Mouse (Mus musculus): ENCODE measurements around the gene Kcnt2. TPM values are rescaled to one million over a fixed set of nuclear protein-coding genes. Genes with fewer than 3 reads are reported as not detected.

Kcnt2 gene
- polyA plus RNA-seq, 1 experiment, result not detected

DNA sequence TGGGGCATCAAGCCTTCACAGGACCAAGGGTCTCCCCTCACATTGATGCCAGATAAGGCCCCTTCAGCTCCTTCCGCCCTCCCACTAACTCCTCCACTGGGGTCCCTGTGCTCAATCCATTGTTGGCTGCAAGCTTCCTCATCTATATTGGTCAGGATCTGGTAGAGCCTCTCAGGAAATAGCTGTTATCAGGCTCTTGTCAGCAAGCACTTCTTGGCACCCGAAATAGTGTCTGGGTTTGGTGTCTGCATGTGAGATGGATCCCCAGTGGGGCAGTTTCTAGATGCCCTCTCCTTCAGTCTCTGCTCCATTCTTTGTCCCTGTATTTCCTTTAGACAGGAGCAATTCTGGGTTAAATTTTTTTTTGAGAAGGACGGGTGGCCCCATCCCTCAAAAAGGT is 79.1 kb downstream of the Kcnt2 start:
- H3K4me3 ChIP-seq (replicated peaks; ENCODE audit: control insufficient read depth, low read depth, low read length), result no peak overlapping the region
- no peak overlapping the region for H3K27ac ChIP-seq (ENCODE audit: control insufficient read depth, insufficient read depth, low read depth, low read length, poor library complexity)
- H3K4me1 ChIP-seq (ENCODE audit: control insufficient read depth, insufficient read depth, low read length), result no peaks in the 10 kb centered on the region
- 71% methylated on average over 3 of the region's 3 CpGs for WGBS
- TF ChIP-seq POLR2A (IDR thresholded peaks at IDR 0.05; ENCODE audit: borderline replicate concordance, control insufficient read depth, low read depth, low read length) (no peak), CTCF (IDR thresholded peaks at IDR 0.05; ENCODE audit: control insufficient read depth, insufficient read depth, low read length) (no peak)

DNA sequence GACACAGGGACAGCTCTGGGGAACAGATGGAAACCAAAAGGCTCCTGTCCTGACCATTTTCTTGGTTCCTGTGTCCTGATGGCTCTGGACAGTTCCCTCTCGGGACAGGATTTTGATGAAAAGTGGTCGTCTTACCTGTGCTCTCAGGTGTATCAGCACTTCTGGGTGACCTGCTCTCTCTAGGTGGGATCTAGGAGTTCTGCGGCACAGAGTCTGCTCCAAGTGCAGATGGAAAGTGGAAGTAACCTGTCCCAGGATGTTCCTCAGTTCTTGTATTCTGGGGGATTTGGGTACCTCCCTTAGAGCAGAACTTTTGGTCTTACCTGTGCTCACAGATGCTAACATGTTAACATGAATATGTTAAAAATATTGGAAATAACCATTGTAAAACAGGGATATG is 80.8 kb downstream of the Kcnt2 start:
- no peak overlapping the region for H3K27ac ChIP-seq (ENCODE audit: control insufficient read depth, insufficient read depth, low read depth, low read length, poor library complexity)
- no peak overlapping the region for H3K4me3 ChIP-seq (replicated peaks; ENCODE audit: control insufficient read depth, low read depth, low read length)
- no peak for TF ChIP-seq POLR2A (IDR thresholded peaks at IDR 0.05; ENCODE audit: borderline replicate concordance, control insufficient read depth, low read depth, low read length)
- no peak for TF ChIP-seq CTCF (IDR thresholded peaks at IDR 0.05; ENCODE audit: control insufficient read depth, insufficient read depth, low read length)
- 74% methylated on average over 3 of the region's 3 CpGs for WGBS
- H3K4me1 ChIP-seq (ENCODE audit: control insufficient read depth, insufficient read depth, low read length), result no peaks in the 10 kb centered on the region

- Histone ChIP-seq H3K4me3 (replicated peaks; ENCODE audit: control insufficient read depth, low read depth, low read length) (no peak overlapping the region), H3K4me1 (ENCODE audit: control insufficient read depth, insufficient read depth, low read length) (no peaks in the 10 kb centered on the region), H3K27ac (ENCODE audit: control insufficient read depth, insufficient read depth, low read depth, low read length, poor library complexity) (no peak overlapping the region)
- TF ChIP-seq CTCF (IDR thresholded peaks at IDR 0.05; ENCODE audit: control insufficient read depth, insufficient read depth, low read length), result no peak
- no peak for TF ChIP-seq POLR2A (IDR thresholded peaks at IDR 0.05; ENCODE audit: borderline replicate concordance, control insufficient read depth, low read depth, low read length)
- 63% methylated on average over 3 of the region's 3 CpGs for WGBS
These were observed 87.7 kb downstream of the Kcnt2 start for GRCm38 (mm10) chr1:140333702-140334101.

DNA sequence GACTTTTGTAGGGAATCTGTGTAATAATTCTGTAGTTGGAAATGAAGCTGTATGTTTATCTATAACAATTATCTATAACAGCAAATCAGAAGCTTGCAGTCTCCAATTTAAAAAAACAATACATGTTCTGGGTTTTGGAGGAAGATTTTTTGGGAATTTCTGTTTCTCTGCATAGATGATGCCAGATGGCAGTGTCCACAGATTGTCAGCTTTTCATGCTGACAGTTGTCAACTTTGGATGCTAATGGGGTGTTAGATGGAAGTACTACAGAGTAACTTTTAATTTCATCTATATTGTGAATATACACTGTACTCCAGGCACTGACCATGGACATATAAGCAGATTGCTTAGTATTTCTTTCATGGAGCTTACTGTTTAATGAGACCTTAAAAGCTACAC is 92.5 kb downstream of the Kcnt2 start:
- Histone ChIP-seq H3K27ac (ENCODE audit: control insufficient read depth, insufficient read depth, low read depth, low read length, poor library complexity) (no peak overlapping the region), H3K4me3 (replicated peaks; ENCODE audit: control insufficient read depth, low read depth, low read length) (no peak overlapping the region), H3K4me1 (ENCODE audit: control insufficient read depth, insufficient read depth, low read length) (no peaks in the 10 kb centered on the region)
- TF ChIP-seq CTCF (IDR thresholded peaks at IDR 0.05; ENCODE audit: control insufficient read depth, insufficient read depth, low read length), result no peak
- TF ChIP-seq POLR2A (IDR thresholded peaks at IDR 0.05; ENCODE audit: borderline replicate concordance, control insufficient read depth, low read depth, low read length), result no peak

GRCm38 (mm10) chr1:140339368-140339767 is 93.4 kb downstream of the Kcnt2 start:
- TF ChIP-seq POLR2A (IDR thresholded peaks at IDR 0.05; ENCODE audit: borderline replicate concordance, control insufficient read depth, low read depth, low read length) (no peak), CTCF (IDR thresholded peaks at IDR 0.05; ENCODE audit: control insufficient read depth, insufficient read depth, low read length) (no peak)
- no peak overlapping the region for H3K27ac ChIP-seq (ENCODE audit: control insufficient read depth, insufficient read depth, low read depth, low read length, poor library complexity)
- 59% methylated on average over 4 of the region's 4 CpGs for WGBS
- no peak overlapping the region for H3K4me3 ChIP-seq (replicated peaks; ENCODE audit: control insufficient read depth, low read depth, low read length)
- no peaks in the 10 kb centered on the region for H3K4me1 ChIP-seq (ENCODE audit: control insufficient read depth, insufficient read depth, low read length)

DNA sequence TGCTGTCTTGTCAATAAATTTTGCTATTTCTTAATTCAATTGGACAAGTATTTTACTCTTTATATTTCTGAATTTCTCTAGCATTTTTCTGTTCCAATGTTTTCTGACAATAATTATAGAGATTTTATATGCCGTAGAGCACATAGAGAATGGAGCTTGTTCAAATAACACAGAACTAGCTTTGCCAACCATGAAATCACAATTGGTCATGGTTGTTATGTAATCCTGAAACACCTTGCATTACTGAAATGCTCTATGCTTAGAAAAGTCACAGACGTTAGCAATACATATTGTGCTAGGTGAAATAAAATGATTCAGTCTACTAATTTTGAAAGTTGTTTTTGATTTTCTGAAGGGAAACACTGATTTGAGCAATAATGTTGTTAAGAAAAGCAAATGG is 118.8 kb downstream of the Kcnt2 start:
- WGBS, result 80% methylated on average over 2 of the region's 2 CpGs
- Histone ChIP-seq H3K4me3 (replicated peaks; ENCODE audit: control insufficient read depth, low read depth, low read length) (no peak overlapping the region), H3K27ac (ENCODE audit: control insufficient read depth, insufficient read depth, low read depth, low read length, poor library complexity) (no peak overlapping the region), H3K4me1 (ENCODE audit: control insufficient read depth, insufficient read depth, low read length) (no peaks in the 10 kb centered on the region)
- TF ChIP-seq POLR2A (IDR thresholded peaks at IDR 0.05; ENCODE audit: borderline replicate concordance, control insufficient read depth, low read depth, low read length), result no peak
- TF ChIP-seq CTCF (IDR thresholded peaks at IDR 0.05; ENCODE audit: control insufficient read depth, insufficient read depth, low read length), result no peak

DNA sequence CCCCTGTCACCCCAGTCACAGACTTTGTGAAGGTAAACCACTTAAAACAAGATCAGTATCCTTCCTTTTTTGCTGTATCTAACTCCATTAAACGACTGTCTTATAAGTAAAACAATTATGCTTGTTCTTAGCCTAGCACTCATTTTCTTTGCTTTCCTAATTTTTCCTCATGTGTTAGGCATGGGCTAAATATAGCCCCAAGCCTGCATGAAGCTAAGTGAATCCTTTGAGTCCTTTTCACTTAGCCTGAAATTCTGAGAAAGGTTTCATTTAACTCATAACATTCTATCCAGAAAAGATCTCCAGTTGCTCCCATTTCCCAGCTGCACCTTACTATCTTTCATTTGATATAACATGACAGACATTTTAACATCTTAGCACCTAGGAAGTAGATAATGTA is 127.6 kb downstream of the Kcnt2 start:
- H3K27ac ChIP-seq (ENCODE audit: control insufficient read depth, insufficient read depth, low read depth, low read length, poor library complexity), result no peak overlapping the region
- no peak for TF ChIP-seq CTCF (IDR thresholded peaks at IDR 0.05; ENCODE audit: control insufficient read depth, insufficient read depth, low read length)
- TF ChIP-seq POLR2A (IDR thresholded peaks at IDR 0.05; ENCODE audit: borderline replicate concordance, control insufficient read depth, low read depth, low read length), result no peak
- WGBS, result 57% methylated on average over 1 of the region's 1 CpGs
- H3K4me3 ChIP-seq (replicated peaks; ENCODE audit: control insufficient read depth, low read depth, low read length), result no peak overlapping the region
- H3K4me1 ChIP-seq (ENCODE audit: control insufficient read depth, insufficient read depth, low read length), result no peaks in the 10 kb centered on the region

DNA sequence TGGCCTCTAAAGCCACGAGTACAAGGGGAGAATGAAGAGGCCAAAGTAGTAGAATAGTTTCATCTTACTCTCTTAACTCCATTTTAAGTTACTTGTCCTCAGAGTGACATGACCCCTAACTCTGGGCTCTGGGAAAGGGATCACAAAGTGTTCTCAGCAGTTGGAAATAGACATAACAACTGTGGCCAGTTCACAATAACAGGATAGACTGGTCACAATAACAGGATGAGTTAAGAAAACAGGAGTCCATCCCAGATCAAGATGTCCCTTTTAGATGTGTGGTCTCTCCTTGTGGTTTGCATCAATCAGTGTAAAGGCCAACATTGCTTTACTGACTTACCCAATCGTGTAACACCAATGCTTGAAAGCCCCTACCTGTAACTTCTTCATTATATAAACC is 132.8 kb downstream of the Kcnt2 start:
- Histone ChIP-seq H3K4me1 (ENCODE audit: control insufficient read depth, insufficient read depth, low read length) (no peaks in the 10 kb centered on the region), H3K4me3 (replicated peaks; ENCODE audit: control insufficient read depth, low read depth, low read length) (no peak overlapping the region), H3K27ac (ENCODE audit: control insufficient read depth, insufficient read depth, low read depth, low read length, poor library complexity) (no peak overlapping the region)
- 35% methylated on average over 2 of the region's 2 CpGs for WGBS
- no peak for TF ChIP-seq POLR2A (IDR thresholded peaks at IDR 0.05; ENCODE audit: borderline replicate concordance, control insufficient read depth, low read depth, low read length)
- no peak for TF ChIP-seq CTCF (IDR thresholded peaks at IDR 0.05; ENCODE audit: control insufficient read depth, insufficient read depth, low read length)

DNA sequence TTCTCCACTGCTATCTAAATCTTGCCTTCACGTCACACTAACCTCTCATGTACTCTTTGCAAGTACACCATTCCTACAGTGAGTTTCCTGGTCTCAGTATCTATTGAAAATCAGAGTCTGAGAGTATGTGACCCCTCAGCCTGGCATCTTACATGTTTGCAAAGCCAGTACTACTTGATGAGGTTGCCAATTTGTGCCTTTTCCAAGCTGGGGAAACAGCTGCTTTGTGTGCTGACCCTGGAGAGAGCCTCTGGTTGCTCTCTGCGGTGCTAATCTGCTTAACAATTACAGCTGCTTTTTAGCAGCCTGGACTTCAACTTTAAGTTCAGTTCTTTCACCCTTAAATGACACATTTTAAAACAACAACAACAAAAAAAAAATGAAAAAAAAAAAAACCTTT is 133.6 kb downstream of the Kcnt2 start:
- Histone ChIP-seq H3K4me1 (ENCODE audit: control insufficient read depth, insufficient read depth, low read length) (no peaks in the 10 kb centered on the region), H3K4me3 (replicated peaks; ENCODE audit: control insufficient read depth, low read depth, low read length) (no peak overlapping the region), H3K27ac (ENCODE audit: control insufficient read depth, insufficient read depth, low read depth, low read length, poor library complexity) (no peak overlapping the region)
- TF ChIP-seq CTCF (IDR thresholded peaks at IDR 0.05; ENCODE audit: control insufficient read depth, insufficient read depth, low read length) (no peak), POLR2A (IDR thresholded peaks at IDR 0.05; ENCODE audit: borderline replicate concordance, control insufficient read depth, low read depth, low read length) (no peak)
- 63% methylated on average over 2 of the region's 2 CpGs for WGBS

Measured in bone marrow, adult 2 months (tissue).